Mouse (Mus musculus) mesoderm, embryonic 11.5 days (tissue): ENCODE data around the gene Col10a1.
A peak's percentile ranks its signal among the peaks of the same experiment; 100 is the strongest.
"Not testable (repeated sequence)": the region's sequence is repeated elsewhere in the genome, so short reads cannot be mapped to it uniquely, and the experiment has no call there.

Experiments
- DNase-seq: peaks from one replicate; pipeline ENCODE4 v3.0.0-alpha.2; 2012; ENCODE audit warnings: low read depth, low spot score

The Col10a1 gene

DNA sequence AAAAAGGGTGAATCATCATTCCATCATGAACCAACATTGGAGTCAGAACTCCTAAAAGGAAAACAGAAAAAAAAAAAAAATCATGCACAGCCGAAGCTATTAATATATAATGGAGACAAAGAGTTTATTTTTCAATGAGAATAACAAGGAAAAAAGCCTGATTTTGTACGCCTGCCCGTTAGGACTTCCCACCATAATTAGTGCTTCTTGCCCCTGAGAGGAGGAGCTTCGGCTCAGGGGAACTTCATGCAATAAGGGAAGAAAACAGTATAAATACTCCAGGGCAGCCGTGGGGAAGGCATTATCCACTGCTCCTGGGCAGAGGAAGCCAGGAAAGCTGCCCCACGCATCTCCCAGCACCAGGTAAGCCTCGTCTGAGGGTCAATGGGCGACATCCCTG lies at the start of gene Col10a1:
Col10a1 (plus strand) TSS at position 301 of the 400 bp plus-strand sequence.
- no peak for DNase-seq

DNA sequence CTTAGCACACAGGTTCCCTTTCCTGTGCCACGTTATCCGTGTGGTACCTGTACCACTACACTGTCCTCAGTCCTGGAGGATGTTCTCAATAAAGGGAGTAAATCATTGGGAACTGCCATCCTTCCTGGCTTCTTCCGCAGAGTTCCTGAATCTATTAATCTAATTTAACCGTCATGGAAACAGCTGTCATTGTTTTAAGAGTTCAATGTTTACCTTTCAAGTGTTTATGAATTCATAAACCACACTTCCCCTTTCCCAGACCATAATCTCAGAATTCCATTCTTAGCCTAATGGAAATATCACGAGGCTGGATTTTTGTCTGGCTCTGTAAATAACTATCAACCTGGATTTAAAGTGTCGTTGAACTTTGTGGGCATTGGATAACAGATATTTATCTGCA lies 48.8 kb upstream of the Col10a1 start:
- no peak for DNase-seq

DNA sequence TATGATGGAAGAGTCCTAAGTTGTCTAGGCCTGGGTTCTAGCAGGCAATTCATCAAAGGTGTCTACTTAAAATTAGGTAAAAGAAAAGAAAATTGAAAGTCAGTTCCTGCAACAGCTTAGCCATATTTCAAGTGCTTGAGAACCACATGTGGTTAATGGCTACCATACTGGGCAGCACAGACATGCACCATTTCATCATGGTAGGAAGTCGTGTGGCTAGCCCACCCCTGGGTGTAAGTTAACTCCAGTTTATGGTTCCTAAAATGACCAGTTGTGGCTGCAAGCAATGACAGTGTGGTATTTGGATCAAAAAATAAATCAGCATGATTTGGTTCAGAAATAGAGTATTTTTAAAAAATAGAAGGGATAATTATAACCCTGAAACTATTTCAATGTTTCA lies 47.9 kb upstream of the Col10a1 start:
- no peak for DNase-seq

DNA sequence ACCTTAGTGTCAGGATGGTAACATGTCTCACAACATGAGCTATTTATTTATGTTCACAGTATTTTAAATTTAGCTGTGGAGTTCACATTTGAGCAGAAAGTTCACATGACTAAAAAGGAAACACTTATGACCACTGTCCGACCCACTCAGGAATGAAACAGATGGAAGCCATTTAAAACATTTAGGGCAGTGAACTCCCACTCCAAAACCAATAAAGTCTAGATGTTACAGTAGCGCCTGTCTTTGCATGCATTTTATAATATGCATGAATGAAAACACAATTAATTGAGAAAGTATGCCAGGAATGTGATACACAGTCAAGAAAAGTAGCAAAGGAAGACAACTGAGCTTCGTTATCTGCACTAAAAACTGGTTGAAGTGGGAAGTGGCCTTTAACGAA lies 37.6 kb upstream of the Col10a1 start:
- no peak for DNase-seq

DNA sequence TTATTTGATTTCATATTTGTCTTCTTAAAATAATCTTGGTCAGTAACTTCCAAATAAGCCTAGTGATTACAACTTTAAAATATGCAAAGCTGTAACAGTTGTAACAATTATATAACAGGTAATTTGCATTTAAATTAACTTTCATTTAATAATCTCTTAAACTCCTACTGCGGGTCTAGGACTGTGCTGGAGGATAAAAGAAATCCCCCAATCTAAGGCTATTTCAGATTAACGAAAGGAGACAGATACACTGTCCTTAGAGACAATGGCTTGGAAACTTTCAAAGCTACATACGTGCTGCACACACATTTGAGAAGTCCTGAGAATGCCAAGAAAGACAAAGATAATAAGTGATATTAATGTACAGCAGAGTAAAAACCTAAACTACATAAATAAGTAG lies 31.5 kb upstream of the Col10a1 start:
- no peak for DNase-seq

DNA sequence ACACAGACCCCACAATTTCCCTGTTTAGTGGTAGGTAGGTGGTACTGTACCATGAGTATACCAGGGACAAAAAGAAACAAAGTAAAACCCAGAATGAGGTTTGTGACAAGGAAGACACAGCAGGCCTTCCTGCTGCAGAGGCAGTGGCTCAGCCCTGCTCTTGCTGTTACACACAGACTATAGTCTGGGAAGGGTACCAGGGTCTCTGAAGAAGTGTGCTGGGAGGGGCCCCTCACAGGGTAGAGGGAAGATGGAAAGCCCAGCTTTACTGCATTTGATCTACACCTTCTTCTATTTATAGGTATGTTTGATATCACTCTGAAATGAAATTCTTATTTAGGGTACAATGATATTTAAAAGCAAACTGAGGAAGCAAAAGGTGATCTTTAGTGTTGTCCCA lies 26.0 kb upstream of the Col10a1 start:
- DNase-seq: no peak

DNA sequence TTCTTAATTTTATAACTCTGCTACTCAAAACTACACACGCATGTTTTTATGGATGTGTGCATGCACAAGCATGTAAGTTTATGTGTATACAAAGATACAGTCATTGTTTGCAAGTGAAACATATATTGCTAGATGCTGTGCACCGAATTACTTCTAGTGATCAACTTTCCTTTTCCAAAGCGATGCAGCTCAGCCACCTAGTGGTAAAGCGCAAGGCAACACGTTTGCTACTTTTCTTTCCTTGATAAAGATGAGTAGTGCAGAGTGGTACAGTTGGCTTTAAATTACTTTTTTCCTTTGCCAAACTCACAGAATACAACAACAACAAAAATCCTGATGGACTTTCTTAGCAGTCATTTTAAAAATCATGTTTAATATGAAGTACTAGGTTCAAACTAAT lies 21.6 kb upstream of the Col10a1 start:
- peak; percentile 8 for DNase-seq

DNA sequence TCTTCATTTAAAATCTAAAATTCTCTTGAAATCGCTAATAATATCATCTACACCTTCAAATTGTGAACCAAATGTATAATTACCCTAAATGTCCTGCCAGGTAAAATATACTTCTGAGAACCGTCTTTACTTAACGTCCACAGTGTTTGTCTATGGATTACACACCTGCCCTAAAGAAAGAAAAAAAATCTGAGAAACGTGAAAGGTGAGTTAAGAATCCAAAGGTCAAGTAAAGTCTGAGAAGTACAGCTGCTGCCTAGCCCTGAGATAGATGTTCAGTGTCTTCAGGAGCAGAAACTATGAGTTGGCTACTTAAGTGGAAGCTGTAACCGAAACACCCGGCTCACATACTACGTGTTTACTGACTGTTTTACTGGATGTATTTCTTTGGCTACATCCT lies 16.4 kb upstream of the Col10a1 start:
- DNase-seq: no peak

DNA sequence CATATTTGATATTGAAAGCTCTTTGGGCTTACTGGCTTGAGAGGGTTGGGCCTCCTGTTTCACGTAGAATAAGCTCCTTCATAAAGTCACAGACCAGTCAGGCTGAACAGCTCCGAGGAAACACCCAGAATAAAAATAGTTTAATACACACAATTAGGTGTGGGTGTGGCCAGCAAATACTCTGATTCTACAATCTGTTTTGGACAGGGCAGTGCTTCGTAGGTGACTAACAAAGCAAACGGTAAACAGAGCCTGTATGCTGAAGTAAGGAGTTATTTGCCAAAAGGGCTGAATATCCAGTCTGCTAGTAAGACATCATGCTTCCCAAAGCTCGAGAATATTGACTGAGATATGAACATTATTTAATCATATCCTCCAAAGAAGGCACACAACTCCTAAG lies 4.1 kb upstream of the Col10a1 start:
- DNase-seq: no peak

DNA sequence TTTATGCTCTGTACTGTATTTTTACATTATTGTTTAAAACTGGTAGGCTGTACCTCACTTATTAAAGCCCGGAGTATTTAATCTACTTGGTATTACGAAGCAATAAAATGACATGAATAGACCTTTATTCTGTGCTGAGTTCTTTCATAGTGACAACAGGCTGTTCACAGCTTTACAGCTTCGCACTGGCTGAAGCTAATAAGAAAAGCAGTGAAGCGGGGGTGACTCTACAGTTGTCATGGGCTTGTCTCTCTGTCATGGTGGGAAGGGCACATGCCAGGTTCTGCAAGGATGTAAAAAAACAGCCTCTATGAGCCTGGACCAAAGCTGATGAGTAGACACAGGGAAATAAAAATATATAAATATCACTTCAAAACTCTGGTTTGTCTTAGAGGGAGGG lies 7.2 kb downstream of the Col10a1 start:
- DNase-seq: no peak

DNA sequence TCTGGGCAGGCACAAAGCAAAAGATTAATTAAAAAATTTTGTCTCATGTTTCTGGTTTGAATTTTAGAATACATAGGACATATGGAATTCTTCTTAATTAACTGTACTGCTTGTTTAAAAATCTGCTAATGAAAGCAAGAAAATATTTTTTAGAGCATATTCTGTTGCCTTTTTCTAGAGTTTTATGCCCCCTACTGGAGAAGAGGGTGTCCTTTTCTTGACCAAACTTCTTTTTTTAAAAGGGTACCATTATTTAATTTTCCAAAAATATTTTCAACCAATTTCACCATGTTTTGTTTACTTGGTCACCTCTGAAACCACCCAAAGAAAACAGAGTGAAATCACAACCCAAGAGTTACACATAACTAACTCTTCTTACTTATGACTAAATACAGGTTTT lies 9.5 kb downstream of the Col10a1 start:
- DNase-seq: no peak

DNA sequence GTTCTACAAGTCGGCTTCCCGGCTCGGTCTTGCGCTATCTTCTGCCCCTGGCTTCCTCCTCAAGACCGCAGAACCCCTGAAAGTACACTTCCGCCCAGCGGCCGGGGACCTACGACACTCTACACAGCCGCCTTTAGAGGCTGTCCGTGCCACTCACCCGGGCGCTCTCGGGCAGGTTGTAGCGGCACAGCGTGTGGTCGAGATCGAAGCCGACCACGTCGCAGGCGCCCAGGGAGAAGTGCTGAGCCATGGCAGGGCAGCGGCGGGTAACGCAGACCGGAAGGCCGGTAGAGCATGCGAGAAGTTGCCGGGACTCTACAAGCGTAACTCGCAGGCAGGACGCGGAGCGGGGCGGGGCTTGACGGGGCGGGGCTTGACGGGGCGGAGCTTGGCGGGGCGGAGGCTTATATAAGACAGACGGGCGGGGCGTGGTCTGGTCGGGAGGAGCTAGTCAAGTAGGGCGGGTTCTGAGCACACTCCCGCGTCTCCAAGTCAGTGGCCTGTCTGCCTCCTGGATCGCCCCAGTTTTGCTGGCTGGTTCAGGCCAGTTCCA lies 28.5 kb downstream of the Col10a1 start, which contains the start of gene Nt5dc1:
Nt5dc1 (minus strand) TSS at position 349 of the 553 bp plus-strand sequence.
- DNase-seq: peak; percentile 93

DNA sequence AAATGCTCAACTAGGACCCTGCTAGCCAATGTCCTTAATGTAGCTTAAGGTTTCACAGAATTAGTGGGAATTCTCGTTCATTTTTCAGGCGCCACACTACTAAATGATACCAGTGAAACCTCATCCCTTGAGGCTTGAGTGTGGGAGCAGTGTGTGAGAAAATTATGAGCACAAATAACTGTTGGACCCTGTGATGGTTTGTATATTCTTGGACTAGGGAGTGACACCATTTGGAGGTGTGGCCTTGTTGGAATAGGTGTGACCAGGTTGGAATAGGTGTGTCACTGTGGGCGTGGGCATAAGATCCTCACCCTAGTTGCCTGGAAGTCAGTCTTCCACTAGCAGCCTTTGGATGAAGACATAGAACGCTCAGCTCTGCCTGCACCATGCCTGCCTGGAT lies 29.0 kb downstream of the Col10a1 start:
- DNase-seq: not testable (repeated sequence)

DNA sequence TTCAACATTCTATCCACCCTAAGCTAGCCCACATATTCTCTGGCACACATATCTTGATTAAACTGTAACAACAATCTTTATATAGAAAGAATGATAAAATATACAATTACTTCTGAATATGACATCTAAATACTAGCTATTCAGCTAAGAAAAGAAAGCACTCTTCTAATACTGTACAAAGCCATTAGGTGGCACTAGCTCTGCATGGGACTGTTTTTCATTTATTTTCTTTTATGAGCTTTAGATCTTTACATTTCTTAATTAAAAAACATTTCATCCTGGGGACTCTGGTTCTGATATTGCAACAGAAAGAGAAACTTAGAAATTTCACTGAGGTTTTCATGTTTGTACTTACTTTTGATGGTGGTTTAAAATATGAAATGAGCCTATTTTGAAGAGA lies 42.0 kb downstream of the Col10a1 start:
- no peak for DNase-seq

DNA sequence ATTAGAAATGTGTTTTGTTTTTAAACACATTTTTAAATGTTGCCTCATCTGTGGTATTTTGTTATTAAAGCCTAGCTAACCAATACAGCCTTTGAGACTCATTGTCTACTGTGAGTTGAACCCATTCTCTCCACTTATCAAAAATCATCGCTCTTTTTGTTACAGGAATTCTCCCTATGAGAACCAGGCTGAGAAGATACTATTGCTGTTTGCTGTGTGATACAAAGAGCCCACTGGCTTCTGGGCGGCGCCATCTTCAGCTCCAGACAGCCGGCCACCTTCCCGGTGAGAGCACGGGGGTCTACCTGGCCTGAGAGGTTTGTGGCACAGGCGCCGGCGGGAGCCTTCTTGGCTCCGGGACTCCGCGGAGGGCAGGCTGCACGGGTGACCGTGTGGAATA lies 44.4 kb downstream of the Col10a1 start:
- DNase-seq: not testable (repeated sequence)
